Mouse (Mus musculus): Measurements from ENCODE around the gene F7. TPM values are rescaled to one million over a fixed set of nuclear protein-coding genes. Genes with fewer than 3 reads are reported as not detected.
A peak's percentile ranks its signal among the peaks of the same experiment; 100 is the strongest.
"Not testable (repeated sequence)": the region's sequence is repeated elsewhere in the genome, so short reads cannot be mapped to it uniquely, and the experiment has no call there.

F7 gene
- total RNA-seq, 2 experiments from 2014 or later = 0.18 to 0.22 TPM

DNA sequence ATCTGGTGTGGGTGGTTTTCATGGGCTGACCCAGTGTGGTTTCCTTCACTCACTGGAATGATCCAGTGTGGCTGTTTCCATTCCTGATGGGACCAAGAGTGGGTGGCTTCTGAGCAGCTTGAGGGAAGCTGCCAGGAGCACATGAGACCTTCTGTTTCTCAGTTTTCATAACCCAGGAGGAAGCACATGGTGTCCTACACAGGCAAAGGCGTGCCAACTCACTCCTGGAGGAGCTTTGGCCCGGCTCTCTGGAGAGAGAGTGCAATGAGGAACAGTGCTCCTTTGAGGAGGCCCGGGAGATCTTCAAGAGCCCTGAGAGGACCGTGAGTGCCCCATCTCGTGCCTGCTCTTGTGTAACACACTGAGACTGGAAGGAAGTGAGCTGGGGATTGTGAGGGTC is 2.6 kb downstream of the F7 start:
- peak; percentile 57 to 78 for DNase-seq (ENCODE audit: low spot score in 2 of 2)

- DNase-seq (ENCODE audit: low spot score in 2 of 2) = peak; percentile 45 to 79
These were observed 10.5 kb downstream of the F7 start for GRCm38 (mm10) chr8:13036346-13036812.

GRCm38 (mm10) chr8:13037015-13037414 is 11.2 kb downstream of the F7 start, which contains the start of gene F10:
TSS of gene F10 (plus strand) at chr8:13037308.
- DNase-seq (ENCODE audit: low spot score in 2 of 2) = no peak

DNA sequence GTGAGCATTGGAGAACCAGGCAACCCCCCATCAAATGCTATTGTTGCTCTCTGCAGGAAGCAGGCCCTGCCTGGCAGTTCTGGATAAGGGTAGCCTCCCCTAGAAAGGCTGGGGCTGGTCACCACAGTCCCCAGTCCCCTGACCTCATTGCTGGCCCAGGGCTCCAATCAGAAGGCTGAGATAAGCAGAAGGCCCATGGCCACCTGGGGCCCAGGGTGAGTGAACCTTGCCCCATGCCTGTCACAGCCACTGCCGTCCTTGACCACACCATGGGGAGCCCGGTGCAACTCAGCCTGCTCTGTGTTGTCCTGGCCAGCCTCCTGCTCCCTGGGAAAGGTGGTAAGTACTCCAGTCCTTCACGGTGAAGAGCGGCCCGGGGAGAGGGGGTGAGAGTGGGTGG is 11.7 kb downstream of the F7 start:
- DNase-seq (ENCODE audit: low spot score in 2 of 2) = no peak

DNA sequence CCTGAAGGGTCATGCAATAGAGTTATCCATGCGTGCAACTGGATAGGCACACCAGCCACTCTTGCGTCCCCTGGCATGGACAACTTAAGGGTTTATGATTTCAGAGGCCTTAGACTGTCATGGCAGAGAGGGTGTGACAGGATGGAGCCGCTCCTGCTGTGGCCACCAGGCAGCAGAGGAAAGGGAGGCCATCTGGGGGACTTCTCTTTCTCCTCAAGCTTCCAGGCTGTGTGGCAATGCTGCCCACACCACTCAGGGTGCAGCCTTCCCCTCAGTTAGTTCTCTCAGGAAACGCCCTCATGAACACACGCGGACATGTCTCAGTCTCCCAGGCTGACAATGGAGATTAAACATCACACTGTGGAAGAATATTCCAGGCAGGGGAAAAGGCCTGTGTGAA is 13.2 kb downstream of the F7 start:
- DNase-seq (ENCODE audit: low spot score in 2 of 2) = no peak

DNA sequence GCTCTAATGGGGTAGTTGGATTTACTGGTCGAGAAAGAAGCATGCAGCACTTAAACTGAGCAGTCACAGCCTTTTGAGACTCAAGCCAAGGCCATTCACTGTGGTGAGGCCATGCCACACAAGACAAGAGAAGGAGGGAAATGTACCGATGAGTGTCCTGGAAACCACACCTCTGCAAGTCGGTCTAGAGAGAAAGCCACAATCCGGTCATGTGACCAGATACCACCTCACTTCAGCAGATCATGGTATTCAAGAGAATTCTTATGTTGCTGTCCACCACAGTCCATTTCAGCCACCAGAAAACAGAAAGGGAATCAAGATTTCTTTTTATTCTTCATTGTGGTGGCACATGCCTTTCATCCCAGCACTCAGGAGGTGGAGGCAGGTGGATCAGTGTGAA is 15.6 kb downstream of the F7 start:
- DNase-seq (ENCODE audit: low spot score in 2 of 2) = no peak

DNA sequence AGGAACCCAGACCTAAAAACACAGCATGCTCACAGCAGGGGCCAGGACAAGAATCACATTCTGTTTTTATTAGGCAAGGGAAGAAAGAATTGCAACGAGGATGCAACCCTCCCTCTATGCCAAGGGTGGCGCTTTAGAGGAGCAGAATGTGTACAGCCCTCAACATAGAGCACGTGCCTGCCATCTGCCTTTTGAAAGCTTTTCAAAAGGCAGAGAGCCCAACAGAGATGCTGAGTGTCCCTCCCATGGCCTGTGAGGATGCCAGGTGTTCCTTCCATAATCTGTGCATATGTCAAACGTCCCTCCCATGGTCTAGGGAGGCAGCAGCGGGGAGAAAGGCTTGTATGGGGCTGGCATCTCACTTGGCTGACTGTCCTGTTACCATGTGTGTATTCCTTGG is 21.8 kb downstream of the F7 start:
- no peak for DNase-seq (ENCODE audit: low spot score in 2 of 2)

GRCm38 (mm10) chr8:13050550-13050949 is 24.7 kb downstream of the F7 start:
- no peak for DNase-seq (ENCODE audit: low spot score in 2 of 2)

GRCm38 (mm10) chr8:13057351-13057750 is 31.5 kb downstream of the F7 start:
- no peak for DNase-seq (ENCODE audit: low spot score in 2 of 2)

- no peak for DNase-seq (ENCODE audit: low spot score in 2 of 2)
These were observed 34.8 kb downstream of the F7 start, which contains the start of gene Proz for GRCm38 (mm10) chr8:13060441-13061150. TSS of gene Proz (plus strand) at chr8:13060914.

DNA sequence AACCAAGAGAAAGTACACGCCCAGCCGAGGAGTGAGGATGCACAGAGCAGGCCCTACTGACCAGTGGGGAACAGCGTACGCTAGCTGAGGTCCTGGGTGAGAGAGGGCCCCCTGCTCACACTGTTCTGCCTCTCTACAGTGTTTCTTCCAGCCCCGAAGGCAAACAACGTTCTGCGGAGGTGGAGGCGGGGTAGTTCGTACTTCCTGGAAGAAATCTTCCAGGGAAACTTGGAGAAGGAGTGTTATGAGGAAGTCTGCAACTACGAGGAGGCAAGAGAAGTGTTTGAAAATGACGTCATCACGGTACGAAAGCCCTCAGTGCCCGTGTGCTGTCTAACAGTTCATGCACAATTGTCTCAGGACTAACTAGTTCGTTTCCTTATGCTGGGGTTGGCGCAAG is 37.3 kb downstream of the F7 start:
- no peak for DNase-seq (ENCODE audit: low spot score in 2 of 2)

DNA sequence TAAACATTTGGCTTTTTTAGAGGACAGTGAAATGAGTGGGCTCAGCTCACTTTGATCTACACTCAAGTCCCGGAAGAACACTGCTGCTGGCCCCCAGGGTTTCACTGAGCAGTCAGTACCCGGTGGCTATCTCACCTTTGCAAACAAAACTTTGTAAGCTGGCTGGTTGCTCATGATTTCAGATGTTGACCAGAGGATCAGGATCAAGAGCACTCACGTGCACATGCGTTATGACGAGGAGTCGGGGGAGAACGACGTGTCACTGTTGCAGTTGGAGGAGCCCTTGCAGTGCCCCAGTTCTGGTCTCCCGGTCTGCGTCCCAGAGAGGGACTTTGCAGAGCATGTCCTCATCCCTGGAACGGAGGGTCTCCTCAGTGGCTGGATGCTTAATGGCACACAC is 47.4 kb downstream of the F7 start:
- no peak for DNase-seq (ENCODE audit: low spot score in 2 of 2)

GRCm38 (mm10) chr8:13075044-13075443 is 49.2 kb downstream of the F7 start:
- DNase-seq (ENCODE audit: low spot score in 2 of 2) = no peak

- not testable (repeated sequence) for DNase-seq (ENCODE audit: low spot score in 2 of 2)
These were observed 49.7 kb downstream of the F7 start for GRCm38 (mm10) chr8:13075579-13075978.

GRCm38 (mm10) chr8:13077542-13077941 is 51.7 kb downstream of the F7 start:
- no peak for DNase-seq (ENCODE audit: low spot score in 2 of 2)

Other genes starting within 250 kb of the F7 start
- gene Mcf2l, start 152.2 kb upstream of the F7 start, total RNA-seq (2021) = 100 to 1,000 TPM; 212 to 231 TPM
- gene F10, start 11.3 kb downstream of the F7 start, total RNA-seq (2021) = not detected
- not detected for gene Proz, start 34.9 kb downstream of the F7 start, total RNA-seq (2021)
- gene Pcid2, start 79.4 kb downstream of the F7 start, total RNA-seq (2021) = 10 to 100 TPM; 26.2 to 29.4 TPM
- 10 to 100 TPM; 58.1 to 59.3 TPM for gene Cul4a, start 79.6 kb downstream of the F7 start, total RNA-seq (2021)
- gene Lamp1, start 133.1 kb downstream of the F7 start, total RNA-seq (2021) = 100 to 1,000 TPM; 275 to 276 TPM
- 1 to 10 TPM; 3.6 to 3.7 TPM for gene Grtp1, start 174.6 kb downstream of the F7 start, total RNA-seq (2021)
- 1 to 10 TPM in 1 of 2 experiments, under 1 TPM in 1; 0.74 to 1.8 TPM for gene Adprhl1, start 228.1 kb downstream of the F7 start, total RNA-seq (2021)

Measured in layer of hippocampus, adult 18-20 months (tissue).